Mouse (Mus musculus) midbrain, embryonic 16.5 days (tissue): Measurements from ENCODE around the gene Snapc3. TPM values are rescaled to one million over a fixed set of nuclear protein-coding genes. Genes with fewer than 3 reads are reported as not detected.

Experiments used
- ATAC-seq: fragments of 200-750 bp; cut with Nextera tagmentation; 2 replicates; pipeline ENCODE4 v1.8.0; 2017; ENCODE audit warnings: moderate TSS enrichment
- H3K27ac ChIP-seq: fragments of 300-500 bp; sonication (generic); 2 replicates; pipeline ENCODE4 v1.5.1; 2014; ENCODE audit warnings: mild to moderate bottlenecking, low read length, mixed read lengths
- H3K27me3 ChIP-seq: fragments of 300-500 bp; sonication (generic); 2 replicates; pipeline ENCODE4 v1.6.1; 2014; ENCODE audit warnings: low read depth, low read length, mixed read lengths; ENCODE audit not compliant: control insufficient read depth, insufficient read depth
- H3K36me3 ChIP-seq: fragments of 300-500 bp; sonication (generic); 2 replicates; pipeline ENCODE4 v1.6.1; 2014; ENCODE audit warnings: mild to moderate bottlenecking, low read length, moderate library complexity, mixed read lengths; ENCODE audit not compliant: control insufficient read depth, insufficient read depth
- H3K4me1 ChIP-seq: fragments of 300-500 bp; sonication (generic); 2 replicates; pipeline ENCODE4 v1.6.1; 2014; ENCODE audit warnings: mild to moderate bottlenecking, low read length, mixed read lengths; ENCODE audit not compliant: control insufficient read depth, insufficient read depth
- H3K4me2 ChIP-seq: fragments of 300-500 bp; sonication (generic); 2 replicates; pipeline ENCODE4 v1.6.1; 2014; ENCODE audit warnings: mild to moderate bottlenecking, low read length, mixed read lengths
- H3K4me3 ChIP-seq: fragments of 300-500 bp; sonication (generic); 2 replicates; pipeline ENCODE4 v1.5.1; 2014; ENCODE audit warnings: low read depth, mild to moderate bottlenecking, low read length, moderate library complexity, mixed read lengths
- H3K9ac ChIP-seq: fragments of 300-500 bp; sonication (generic); 2 replicates; pipeline ENCODE4 v1.6.1; 2014; ENCODE audit warnings: low read depth, low read length, mixed read lengths
- H3K9me3 ChIP-seq: fragments of 300-500 bp; sonication (generic); replicated peaks from 2 replicates; pipeline ENCODE4 v1.6.1; 2014; ENCODE audit warnings: mild to moderate bottlenecking, low read length, mixed read lengths; ENCODE audit not compliant: control insufficient read depth, poor library complexity, severe bottlenecking
- WGBS: fragments of 180-500 bp; shearing (Covaris S2); extraction: QIAGEN DNeasy Blood & Tissue Kit; methylation state at CpG from one replicate; pipeline ENCODE4 v1.1.7; 2014; 5-methylcytosine and 5-hydroxymethylcytosine counted together
- polyA plus RNA-seq: library from polyadenylated mRNA; unstranded; fragments of >200 nt; fragmentation: Nextera tagmentation; extraction: Ambion mirVana; gene quantifications from 2 replicates; pipeline ENCODE4 v1.2.1, GENCODE M21; 2015

Gene Snapc3
- polyA plus RNA-seq, 1 experiment from 2014 or later: 64.9 TPM

GRCm38 (mm10) chr4:83428845-83429244 lies 11.3 kb downstream of the Snapc3 start:
- Histone ChIP-seq H3K27me3 (no peaks in the 10 kb centered on the region), H3K9ac (no peak overlapping the region), H3K4me2 (no peak overlapping the region), H3K9me3 (no peaks in the 10 kb centered on the region), H3K36me3 (peaks cover 24% of the 10 kb centered on the region), H3K4me1 (no peaks in the 10 kb centered on the region), H3K27ac (no peak overlapping the region), H3K4me3 (no peak overlapping the region)
- ATAC-seq: no peak
- WGBS: 88% methylated on average over 4 of the region's 4 CpGs

GRCm38 (mm10) chr4:83431950-83432349 lies 14.4 kb downstream of the Snapc3 start:
- WGBS: 92% methylated on average over 7 of the region's 7 CpGs
- Histone ChIP-seq H3K9ac (no peak overlapping the region), H3K36me3 (peaks cover 29% of the 10 kb centered on the region), H3K27me3 (no peaks in the 10 kb centered on the region), H3K4me3 (no peak overlapping the region), H3K4me2 (no peak overlapping the region), H3K4me1 (no peaks in the 10 kb centered on the region), H3K9me3 (no peaks in the 10 kb centered on the region), H3K27ac (no peak overlapping the region)
- ATAC-seq: no peak

GRCm38 (mm10) chr4:83432901-83433300 lies 15.4 kb downstream of the Snapc3 start:
- Histone ChIP-seq H3K27ac (no peak overlapping the region), H3K9me3 (no peaks in the 10 kb centered on the region), H3K4me2 (no peak overlapping the region), H3K9ac (no peak overlapping the region), H3K36me3 (peaks cover 26% of the 10 kb centered on the region), H3K4me1 (no peaks in the 10 kb centered on the region), H3K4me3 (no peak overlapping the region), H3K27me3 (no peaks in the 10 kb centered on the region)
- ATAC-seq: no peak
- WGBS: 97% methylated on average over 6 of the region's 6 CpGs

GRCm38 (mm10) chr4:83436375-83436774 lies 18.9 kb downstream of the Snapc3 start:
- Histone ChIP-seq H3K9ac (no peak overlapping the region), H3K9me3 (no peaks in the 10 kb centered on the region), H3K36me3 (peaks cover 22% of the 10 kb centered on the region), H3K4me3 (no peak overlapping the region), H3K4me2 (no peak overlapping the region), H3K27ac (no peak overlapping the region), H3K27me3 (no peaks in the 10 kb centered on the region), H3K4me1 (no peaks in the 10 kb centered on the region)
- 97% methylated on average over 8 of the region's 8 CpGs for WGBS
- no peak for ATAC-seq

GRCm38 (mm10) chr4:83438116-83438515 lies 20.6 kb downstream of the Snapc3 start:
- Histone ChIP-seq H3K9ac (no peak overlapping the region), H3K27me3 (no peaks in the 10 kb centered on the region), H3K4me1 (no peaks in the 10 kb centered on the region), H3K36me3 (peaks cover 28% of the 10 kb centered on the region), H3K27ac (no peak overlapping the region), H3K9me3 (no peaks in the 10 kb centered on the region), H3K4me2 (no peak overlapping the region), H3K4me3 (no peak overlapping the region)
- ATAC-seq: no peak

- no peaks in the 10 kb centered on the region for H3K27me3 ChIP-seq
- H3K9ac ChIP-seq: no peak overlapping the region
- H3K4me2 ChIP-seq: no peak overlapping the region
- no peak for ATAC-seq
- H3K9me3 ChIP-seq: no peaks in the 10 kb centered on the region
- WGBS: 48% methylated on average over 5 of the region's 5 CpGs
- no peak overlapping the region for H3K27ac ChIP-seq
- no peaks in the 10 kb centered on the region for H3K4me1 ChIP-seq
- no peak overlapping the region for H3K4me3 ChIP-seq
- H3K36me3 ChIP-seq: peaks cover 28% of the 10 kb centered on the region
Observed at GRCm38 (mm10) chr4:83439045-83439444, 21.5 kb downstream of the Snapc3 start.

DNA sequence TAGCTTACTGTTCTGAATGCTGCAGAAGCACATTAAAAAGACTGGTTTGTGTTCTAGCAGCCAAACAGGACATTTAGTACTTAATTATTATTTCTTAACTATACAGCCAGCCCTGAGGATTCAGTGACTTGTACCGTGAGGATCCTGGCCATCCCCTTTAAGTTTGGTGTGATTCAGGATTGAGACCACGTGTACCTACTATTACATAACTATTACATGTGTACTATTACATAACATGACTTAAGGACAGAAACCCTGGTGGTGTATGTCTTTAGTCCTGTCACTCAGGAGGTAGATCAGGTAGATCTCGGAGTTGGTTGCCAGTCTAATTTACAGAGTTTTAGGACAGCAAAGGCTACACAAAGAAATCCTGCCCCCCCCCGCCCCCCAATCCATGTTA lies 23.5 kb downstream of the Snapc3 start:
- WGBS: 92% methylated on average over 4 of the region's 4 CpGs

GRCm38 (mm10) chr4:83450785-83451184 lies 33.3 kb downstream of the Snapc3 start:
- no peak overlapping the region for H3K4me3 ChIP-seq
- WGBS: 81% methylated on average over 4 of the region's 4 CpGs
- no peaks in the 10 kb centered on the region for H3K9me3 ChIP-seq
- no peak overlapping the region for H3K9ac ChIP-seq
- no peaks in the 10 kb centered on the region for H3K4me1 ChIP-seq
- H3K27me3 ChIP-seq: no peaks in the 10 kb centered on the region
- H3K27ac ChIP-seq: no peak overlapping the region
- ATAC-seq: no peak
- H3K36me3 ChIP-seq: peaks cover 32% of the 10 kb centered on the region
- H3K4me2 ChIP-seq: no peak overlapping the region

More for the DNA sequence above, 23.5 kb downstream of the Snapc3 start:
- Histone ChIP-seq H3K27ac (no peak overlapping the region), H3K9ac (no peak overlapping the region), H3K36me3 (peaks cover 18% of the 10 kb centered on the region; the same call in 1 of the 2 replicates), H3K9me3 (no peaks in the 10 kb centered on the region), H3K4me1 (no peaks in the 10 kb centered on the region), H3K27me3 (no peaks in the 10 kb centered on the region), H3K4me2 (no peak overlapping the region), H3K4me3 (no peak overlapping the region)
- ATAC-seq: no peak

- H3K36me3 ChIP-seq: peaks cover 37% of the 10 kb centered on the region
- no peak overlapping the region for H3K4me2 ChIP-seq
- no peak overlapping the region for H3K9ac ChIP-seq
- H3K9me3 ChIP-seq: no peaks in the 10 kb centered on the region
- H3K27me3 ChIP-seq: no peaks in the 10 kb centered on the region
- no peak overlapping the region for H3K4me3 ChIP-seq
- no peaks in the 10 kb centered on the region for H3K4me1 ChIP-seq
- WGBS: 93% methylated on average over 5 of the region's 5 CpGs
- H3K27ac ChIP-seq: no peak overlapping the region
- ATAC-seq: no peak
Observed at GRCm38 (mm10) chr4:83460106-83460505, 42.6 kb downstream of the Snapc3 start.

DNA sequence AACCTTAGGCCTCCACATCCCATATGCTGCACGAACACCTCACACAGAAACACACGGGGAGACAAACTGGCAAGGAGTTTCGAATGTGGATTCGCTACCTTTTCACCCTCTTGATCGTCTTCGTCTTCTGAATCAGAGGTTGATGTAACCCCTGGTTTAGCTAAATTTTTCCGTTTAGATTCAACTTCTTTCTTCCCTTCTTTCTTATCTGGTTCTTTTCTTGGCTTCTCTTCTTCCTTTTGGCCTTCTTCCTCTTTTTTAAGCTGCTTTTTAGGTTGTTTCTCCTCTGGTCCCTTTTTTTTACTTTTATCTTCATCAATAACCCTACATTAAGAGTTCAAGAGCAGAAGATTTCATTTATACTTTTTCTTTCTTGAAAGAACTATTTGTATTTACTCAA lies 47.3 kb downstream of the Snapc3 start:
- H3K4me2 ChIP-seq: no peak overlapping the region
- no peak overlapping the region for H3K27ac ChIP-seq
- H3K4me3 ChIP-seq: no peak overlapping the region
- WGBS: 95% methylated on average over 7 of the region's 7 CpGs
- H3K4me1 ChIP-seq: no peaks in the 10 kb centered on the region; the same call in 1 of the 2 replicates
- peaks cover 35% of the 10 kb centered on the region for H3K36me3 ChIP-seq
- ATAC-seq: no peak
- no peaks in the 10 kb centered on the region for H3K27me3 ChIP-seq
- H3K9ac ChIP-seq: no peak overlapping the region
- H3K9me3 ChIP-seq: no peaks in the 10 kb centered on the region
